Mouse (Mus musculus) stomach, embryonic 16.5 days (tissue): Measurements from ENCODE around the gene Ndufab1. TPM values are rescaled to one million over a fixed set of nuclear protein-coding genes. Genes with fewer than 3 reads are reported as not detected.
A peak's percentile ranks its signal among the peaks of the same experiment; 100 is the strongest.
"Not testable (repeated sequence)": the region's sequence is repeated elsewhere in the genome, so short reads cannot be mapped to it uniquely, and the experiment has no call there.

ENCODE experiments used
- ATAC-seq: fragments of 200-750 bp; cut with Nextera tagmentation; 2 replicates; pipeline ENCODE4 v1.8.0; 2017; ENCODE audit warnings: moderate number of reproducible peaks, moderate TSS enrichment; ENCODE audit not compliant: insufficient read depth, low FRiP score
- H3K27ac ChIP-seq: fragments of 300-500 bp; sonication (generic); 2 replicates; pipeline ENCODE4 v1.5.1; 2014; ENCODE audit warnings: low read length
- H3K27me3 ChIP-seq: fragments of 300-500 bp; sonication (generic); 2 replicates; pipeline ENCODE4 v1.6.1; 2014; ENCODE audit warnings: low read length, control low read depth, mixed read lengths; ENCODE audit not compliant: control insufficient read depth, insufficient read depth
- H3K36me3 ChIP-seq: fragments of 300-500 bp; sonication (generic); 2 replicates; pipeline ENCODE4 v1.6.1; 2014; ENCODE audit warnings: low read length; ENCODE audit not compliant: control insufficient read depth, insufficient read depth
- H3K4me1 ChIP-seq: fragments of 300-500 bp; sonication (generic); 2 replicates; pipeline ENCODE4 v1.6.1; 2014; ENCODE audit warnings: low read length, control low read depth, mixed read lengths; ENCODE audit not compliant: control insufficient read depth, insufficient read depth
- H3K4me2 ChIP-seq: fragments of 300-500 bp; sonication (generic); 2 replicates; pipeline ENCODE4 v1.6.1; 2014; ENCODE audit warnings: low read depth, low read length, mixed read lengths
- H3K4me3 ChIP-seq: fragments of 300-500 bp; sonication (generic); replicated peaks from 2 replicates; pipeline ENCODE4 v1.5.1; 2014; ENCODE audit warnings: mild to moderate bottlenecking, low read length
- H3K9ac ChIP-seq: fragments of 300-500 bp; sonication (generic); 2 replicates; pipeline ENCODE4 v1.6.1; 2014; ENCODE audit warnings: low read length
- H3K9me3 ChIP-seq: fragments of 300-500 bp; sonication (generic); replicated peaks from 2 replicates; pipeline ENCODE4 v1.6.1; 2016; ENCODE audit warnings: low read length, control low read depth; ENCODE audit not compliant: control insufficient read depth
- WGBS: fragments of 180-500 bp; shearing (Covaris S2); extraction: QIAGEN DNeasy Blood & Tissue Kit; methylation state at CpG from one replicate; pipeline ENCODE4 v1.1.7; 2014; 5-methylcytosine and 5-hydroxymethylcytosine counted together
- polyA plus RNA-seq: library from polyadenylated mRNA; unstranded; fragments of >200 nt; fragmentation: Nextera tagmentation; extraction: Ambion mirVana; gene quantifications from 2 replicates; pipeline ENCODE4 v1.2.1, GENCODE M21; 2015

The Ndufab1 gene
- polyA plus RNA-seq, 1 experiment from 2014 or later, result 676 TPM

- no peak overlapping the region for H3K4me2 ChIP-seq
- H3K9ac ChIP-seq, result no peak overlapping the region
- no peak overlapping the region for H3K4me3 ChIP-seq
- H3K9me3 ChIP-seq, result no peaks in the 10 kb centered on the region
- no peak overlapping the region for H3K27ac ChIP-seq
- 80% methylated on average over 8 of the region's 8 CpGs for WGBS
- no peaks in the 10 kb centered on the region for H3K4me1 ChIP-seq
- ATAC-seq, result no peak
- peaks cover 10% of the 10 kb centered on the region; the same call in 1 of the 2 replicates for H3K36me3 ChIP-seq
- no peaks in the 10 kb centered on the region for H3K27me3 ChIP-seq
Observed at GRCm38 (mm10) chr7:122125636-122126035, 23.9 kb upstream of the Ndufab1 start.

GRCm38 (mm10) chr7:122123518-122123917 lies 21.8 kb upstream of the Ndufab1 start:
- peaks cover 10% of the 10 kb centered on the region; the same call in 1 of the 2 replicates for H3K36me3 ChIP-seq
- WGBS, result 82% methylated on average over 4 of the region's 4 CpGs
- H3K4me1 ChIP-seq, result no peaks in the 10 kb centered on the region
- no peak for ATAC-seq
- H3K9ac ChIP-seq, result no peak overlapping the region
- no peaks in the 10 kb centered on the region for H3K27me3 ChIP-seq
- no peak overlapping the region for H3K27ac ChIP-seq
- H3K9me3 ChIP-seq, result no peaks in the 10 kb centered on the region
- no peak overlapping the region for H3K4me2 ChIP-seq
- no peak overlapping the region for H3K4me3 ChIP-seq

DNA sequence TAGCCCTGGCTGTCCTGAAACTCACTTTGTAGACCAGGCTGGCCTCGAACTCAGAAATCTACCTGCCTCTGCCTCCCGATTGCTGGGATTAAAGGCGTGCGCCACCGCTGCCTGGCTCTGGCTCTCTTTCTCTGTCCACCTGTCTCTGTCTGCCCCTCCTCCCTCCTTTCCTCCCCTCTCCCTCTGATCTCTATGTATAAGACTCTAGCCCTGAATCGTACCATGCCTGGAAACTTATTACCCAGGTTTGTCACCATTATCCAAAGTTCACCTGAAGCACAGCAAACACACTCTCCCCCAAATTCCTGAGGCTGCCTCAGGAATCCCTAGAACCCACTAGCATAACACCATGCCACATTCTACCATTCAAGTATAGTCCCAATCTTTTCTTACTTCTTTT lies 6.5 kb upstream of the Ndufab1 start:
- Histone ChIP-seq H3K27ac (no peak overlapping the region), H3K4me3 (no peak overlapping the region), H3K27me3 (no peaks in the 10 kb centered on the region), H3K9ac (no peak overlapping the region), H3K9me3 (no peaks in the 10 kb centered on the region), H3K4me2 (no peak overlapping the region), H3K36me3 (no peaks in the 10 kb centered on the region), H3K4me1 (no peaks in the 10 kb centered on the region)
- no peak for ATAC-seq
- 91% methylated on average over 6 of the region's 6 CpGs for WGBS

DNA sequence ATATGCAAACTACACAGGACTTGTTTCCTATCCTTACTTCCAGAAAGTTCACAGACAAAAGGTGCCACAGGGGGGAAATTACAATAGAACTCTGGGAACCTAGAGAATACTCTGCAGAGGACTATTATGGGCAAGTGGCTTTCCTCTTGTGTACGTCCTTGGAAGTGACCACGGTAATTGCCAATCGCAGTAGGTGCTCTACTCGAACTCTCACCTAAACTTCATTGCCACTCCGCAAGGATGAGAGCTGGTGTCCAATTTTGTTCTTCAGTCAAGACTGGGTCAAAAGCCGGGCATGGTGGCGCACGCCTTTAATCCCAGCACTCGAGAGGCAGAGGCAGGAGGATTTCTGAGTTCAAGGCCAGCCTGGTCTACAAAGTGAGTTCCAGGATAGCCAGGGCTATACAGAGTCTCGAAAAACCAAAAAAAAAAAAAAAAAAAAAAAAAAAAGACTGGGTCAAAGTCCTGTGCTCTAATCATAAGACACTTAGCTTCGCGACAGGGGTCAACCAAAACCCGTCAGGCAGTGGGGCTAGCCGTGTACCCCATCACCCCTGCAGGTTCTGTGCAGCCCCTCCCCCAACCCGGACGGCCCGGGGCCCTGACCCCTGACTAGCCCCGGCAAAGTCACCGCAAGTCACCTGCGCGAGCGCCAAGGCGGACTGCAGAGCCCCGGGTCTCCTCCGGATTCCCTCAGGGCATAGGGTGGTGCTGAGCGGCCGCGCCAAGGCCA lies 506 bp downstream of the Ndufab1 start:
- H3K27me3 ChIP-seq, H3K36me3 ChIP-seq, H3K9me3 ChIP-seq: not testable (repeated sequence)
- peak overlapping the region; percentile 76 for H3K4me3 ChIP-seq
- H3K27ac ChIP-seq, result peak overlapping the region; percentile 49; the same call in 1 of the 2 replicates
- 5% methylated on average over 26 of the region's 28 CpGs for WGBS
- peak overlapping the region; percentile 89 for H3K9ac ChIP-seq
- H3K4me2 ChIP-seq, result peak overlapping the region; percentile 98
- peaks cover 12% of the 10 kb centered on the region for H3K4me1 ChIP-seq
- peak; percentile 54 for ATAC-seq

- Histone ChIP-seq H3K4me1 (peaks cover 12% of the 10 kb centered on the region), H3K36me3 (peaks cover 21% of the 10 kb centered on the region), H3K27ac (no peak overlapping the region), H3K4me2 (no peak overlapping the region), H3K27me3 (no peaks in the 10 kb centered on the region), H3K9me3 (no peaks in the 10 kb centered on the region), H3K4me3 (no peak overlapping the region), H3K9ac (no peak overlapping the region)
- ATAC-seq, result no peak
- 52% methylated on average over 4 of the region's 4 CpGs for WGBS
Observed at GRCm38 (mm10) chr7:122099222-122099621, 2.5 kb downstream of the Ndufab1 start.

- no peaks in the 10 kb centered on the region for H3K9me3 ChIP-seq
- no peaks in the 10 kb centered on the region for H3K27me3 ChIP-seq
- H3K27ac ChIP-seq, result no peak overlapping the region
- 79% methylated on average over 3 of the region's 3 CpGs for whole genome bisulfite sequencing
- no peak overlapping the region for H3K4me2 ChIP-seq
- H3K4me3 ChIP-seq, result no peak overlapping the region
- peaks cover 24% of the 10 kb centered on the region for H3K36me3 ChIP-seq
- peaks cover 12% of the 10 kb centered on the region for H3K4me1 ChIP-seq
- no peak overlapping the region for H3K9ac ChIP-seq
- no peak for ATAC-seq
Observed at GRCm38 (mm10) chr7:122098009-122098408, 3.7 kb downstream of the Ndufab1 start.

GRCm38 (mm10) chr7:122094564-122095330 lies 6.9 kb downstream of the Ndufab1 start:
- Histone ChIP-seq H3K4me3 (no peak overlapping the region), H3K27ac (no peak overlapping the region), H3K4me1 (no peaks in the 10 kb centered on the region), H3K4me2 (no peak overlapping the region), H3K9me3 (no peaks in the 10 kb centered on the region), H3K36me3 (peaks cover 37% of the 10 kb centered on the region), H3K9ac (no peak overlapping the region), H3K27me3 (no peaks in the 10 kb centered on the region)
- whole genome bisulfite sequencing, result 88% methylated on average over 2 of the region's 2 CpGs
- no peak for ATAC-seq

DNA sequence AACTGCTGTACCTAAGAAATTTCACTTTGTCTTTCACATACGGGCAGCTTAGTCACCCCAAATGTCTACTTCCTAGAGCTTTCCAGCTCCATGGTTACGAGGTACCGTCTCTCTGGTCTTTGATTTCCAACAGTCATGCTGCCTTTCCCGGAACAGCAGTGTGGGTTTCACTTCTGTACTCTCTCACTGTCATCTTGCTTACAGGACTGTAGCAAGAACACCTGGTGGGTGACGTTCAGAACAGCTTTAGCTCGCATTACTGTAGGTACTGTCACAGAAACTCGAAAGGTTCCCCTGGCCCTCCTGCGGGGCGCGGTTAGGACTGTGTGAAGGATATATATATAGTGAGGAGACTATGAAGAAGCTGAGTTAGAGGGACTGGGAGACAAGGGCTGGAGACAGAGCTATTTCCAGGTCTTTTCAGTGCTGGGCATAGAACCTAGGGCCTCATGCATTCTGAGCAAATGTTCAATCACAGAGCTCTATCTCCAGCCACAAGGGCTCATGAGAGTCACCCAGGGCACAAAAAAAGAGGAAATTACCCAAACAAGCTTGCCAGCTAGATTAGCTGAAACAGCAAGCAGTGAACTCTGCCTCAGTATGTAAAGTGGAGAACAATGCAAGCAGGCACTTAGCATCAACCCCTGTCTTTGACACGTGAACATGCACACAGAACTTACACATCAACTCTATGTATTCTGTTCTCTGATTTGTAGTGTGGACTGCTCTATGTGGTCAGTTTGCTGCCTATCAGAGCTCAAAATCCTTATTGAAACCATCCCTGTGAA lies 14.3 kb downstream of the Ndufab1 start:
- no peak overlapping the region for H3K27ac ChIP-seq
- no peak overlapping the region for H3K9ac ChIP-seq
- no peaks in the 10 kb centered on the region for H3K9me3 ChIP-seq
- WGBS, result 85% methylated on average over 11 of the region's 11 CpGs
- H3K27me3 ChIP-seq, result no peaks in the 10 kb centered on the region
- H3K4me3 ChIP-seq, result no peak overlapping the region
- no peak overlapping the region for H3K4me2 ChIP-seq
- ATAC-seq, result no peak
- no peaks in the 10 kb centered on the region for H3K4me1 ChIP-seq
- H3K36me3 ChIP-seq, result peaks cover 17% of the 10 kb centered on the region; the same call in 1 of the 2 replicates

GRCm38 (mm10) chr7:122081071-122081470 lies 20.6 kb downstream of the Ndufab1 start:
- no peak overlapping the region for H3K27ac ChIP-seq
- WGBS, result 97% methylated on average over 1 of the region's 1 CpGs
- H3K4me3 ChIP-seq, result no peak overlapping the region
- H3K4me1 ChIP-seq, result no peaks in the 10 kb centered on the region
- H3K27me3 ChIP-seq, result no peaks in the 10 kb centered on the region
- no peak overlapping the region for H3K4me2 ChIP-seq
- no peak overlapping the region for H3K9ac ChIP-seq
- H3K36me3 ChIP-seq, result peaks cover 23% of the 10 kb centered on the region
- no peaks in the 10 kb centered on the region for H3K9me3 ChIP-seq
- ATAC-seq, result no peak
